Mouse (Mus musculus) myocyte (in vitro differentiated cells): ENCODE results near the gene AU018091.

Experiments used
- CEBPB ChIP-seq: IDR thresholded peaks from 2 replicates; pipeline ENCODE4 v1.6.1; 2011; ENCODE audit warnings: mild to moderate bottlenecking, moderate library complexity; ENCODE audit not compliant: poor library complexity, insufficient read depth, severe bottlenecking
- E2F4 ChIP-seq: IDR thresholded peaks from one replicate; pipeline ENCODE4 v1.6.1; 2011; ENCODE audit warnings: mild to moderate bottlenecking, control low read depth, moderate library complexity; ENCODE audit not compliant: insufficient read depth
- MAX ChIP-seq: IDR thresholded peaks from one replicate; pipeline ENCODE4 v1.6.1; 2011; ENCODE audit warnings: low read depth, mild to moderate bottlenecking, control low read depth
- MYOD1 ChIP-seq, 3 experiments: IDR thresholded peaks; one replicate each; pipeline ENCODE4 v1.6.1; 2011; ENCODE audit warnings: control low read depth in 2 of 3, low read depth in 2 of 3, mild to moderate bottlenecking in 2 of 3, moderate library complexity in 1 of 3; ENCODE audit not compliant: insufficient read length in 2 of 3, control insufficient read depth in 1 of 3
- MYOG ChIP-seq, 3 experiments: IDR thresholded peaks; one replicate each; pipeline ENCODE4 v1.6.1; 2011; ENCODE audit warnings: control low read depth in 2 of 3, low read depth in 2 of 3, mild to moderate bottlenecking in 2 of 3; ENCODE audit not compliant: insufficient read length in 2 of 3, control insufficient read depth in 1 of 3, insufficient read depth in 1 of 3
- POLR2A ChIP-seq: IDR thresholded peaks from one replicate; pipeline ENCODE4 v1.6.1; 2011; ENCODE audit warnings: low read depth, mild to moderate bottlenecking, control low read depth, moderate library complexity; ENCODE audit not compliant: insufficient read length
- POLR2AphosphoS2 ChIP-seq: IDR thresholded peaks from one replicate; pipeline ENCODE4 v1.6.1; 2011; ENCODE audit warnings: low read depth, control low read depth; ENCODE audit not compliant: insufficient read length
- REST ChIP-seq: IDR thresholded peaks from one replicate; pipeline ENCODE4 v1.6.1; 2011; ENCODE audit warnings: mild to moderate bottlenecking, control low read depth, moderate library complexity; ENCODE audit not compliant: insufficient read depth, insufficient read length
- SRF ChIP-seq: IDR thresholded peaks from one replicate; pipeline ENCODE4 v1.6.1; 2011; ENCODE audit warnings: low read depth; ENCODE audit not compliant: control insufficient read depth, insufficient read length
- TCF12 ChIP-seq: IDR thresholded peaks from one replicate; pipeline ENCODE4 v1.6.1; 2011; ENCODE audit warnings: mild to moderate bottlenecking, control low read depth; ENCODE audit not compliant: poor library complexity, insufficient read depth, severe bottlenecking
- TCF3 ChIP-seq: IDR thresholded peaks from one replicate; pipeline ENCODE4 v1.6.1; 2011; ENCODE audit warnings: low read depth, control low read depth; ENCODE audit not compliant: insufficient read length
- USF1 ChIP-seq: IDR thresholded peaks from one replicate; pipeline ENCODE4 v1.6.1; 2011; ENCODE audit warnings: low read depth, mild to moderate bottlenecking, control low read depth, moderate library complexity

DNA sequence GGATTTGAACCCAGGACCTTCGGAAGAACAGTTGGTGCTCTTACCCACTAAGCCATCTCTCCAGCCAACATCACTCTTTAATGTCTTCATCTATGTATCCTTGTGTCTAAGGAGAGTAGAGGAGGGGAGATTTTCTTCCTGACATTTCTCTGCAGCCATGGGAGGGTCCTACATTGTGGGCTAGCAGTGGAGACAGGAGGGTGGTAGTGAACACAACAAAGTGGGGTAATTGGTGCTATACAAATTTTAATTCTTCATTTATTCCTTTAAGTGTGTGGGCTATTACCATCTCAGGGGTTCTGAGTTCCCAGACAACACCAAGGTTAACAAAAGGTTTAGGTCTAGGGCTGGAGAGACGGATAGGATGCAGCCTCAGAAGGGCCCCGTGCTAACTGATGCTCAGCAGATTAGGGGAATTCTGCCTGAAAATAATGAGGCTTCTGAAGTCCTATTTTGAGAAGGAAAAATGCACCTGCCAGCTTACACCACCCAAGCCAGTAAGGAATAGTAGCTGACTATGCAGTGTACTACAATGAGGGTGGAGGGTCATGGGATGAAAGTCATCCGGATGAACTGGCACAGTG, 24.1 kb upstream of the AU018091 start:
- TF ChIP-seq POLR2A (no peak), TCF12 (no peak), MYOD1 (IDR thresholded peaks at IDR 0.05; ENCODE audit: control insufficient read depth in 1 of 3, insufficient read length in 2 of 3, low read depth in 2 of 3) (no peak), E2F4 (no peak), USF1 (no peak), MYOG (IDR thresholded peaks at IDR 0.05; ENCODE audit: control insufficient read depth in 1 of 3, insufficient read depth in 1 of 3, insufficient read length in 2 of 3, low read depth in 2 of 3) (no peak), POLR2AphosphoS2 (no peak), MAX (no peak), REST (no peak), SRF (no peak), CEBPB (no peak), TCF3 (no peak)
